Mouse (Mus musculus) intestine, embryonic 14.5 days (tissue): Measurements from ENCODE around the gene Eps8l2. TPM values are rescaled to one million over a fixed set of nuclear protein-coding genes. Genes with fewer than 3 reads are reported as not detected.
A peak's percentile ranks its signal among the peaks of the same experiment; 100 is the strongest.

Experiments used
- ATAC-seq: fragments of 200-750 bp; cut with Nextera tagmentation; replicated peaks from 2 replicates; pipeline ENCODE4 v1.8.0; 2017; ENCODE audit warnings: low read depth, moderate number of reproducible peaks, moderate TSS enrichment, moderate library complexity; ENCODE audit not compliant: low FRiP score, low TSS enrichment
- DNase-seq: peaks from one replicate; pipeline ENCODE4 v3.0.0-alpha.2; 2018; ENCODE audit warnings: low spot score
- H3K27ac ChIP-seq: fragments of 300-500 bp; sonication (generic); 2 replicates; pipeline ENCODE4 v1.5.1; 2014; ENCODE audit warnings: low read depth, mild to moderate bottlenecking, control low read depth
- H3K27me3 ChIP-seq: fragments of 300-500 bp; sonication (generic); replicated peaks from 2 replicates; pipeline ENCODE4 v1.6.1; 2014; ENCODE audit warnings: low read length, control low read depth; ENCODE audit not compliant: control insufficient read depth, insufficient read depth
- H3K36me3 ChIP-seq: fragments of 300-500 bp; sonication (generic); 2 replicates; pipeline ENCODE4 v1.6.1; 2014; ENCODE audit warnings: low read length, control low read depth; ENCODE audit not compliant: control insufficient read depth, insufficient read depth
- H3K4me1 ChIP-seq: fragments of 300-500 bp; sonication (generic); replicated peaks from 2 replicates; pipeline ENCODE4 v1.6.1; 2014; ENCODE audit warnings: low read length, control low read depth, mixed read lengths; ENCODE audit not compliant: control insufficient read depth, insufficient read depth
- H3K4me2 ChIP-seq: fragments of 300-500 bp; sonication (generic); 2 replicates; pipeline ENCODE4 v1.6.1; 2014; ENCODE audit warnings: low read length
- H3K4me3 ChIP-seq: fragments of 300-500 bp; sonication (generic); 2 replicates; pipeline ENCODE4 v1.5.1; 2014; ENCODE audit warnings: low read depth, low read length, control low read depth, mixed read lengths
- H3K9ac ChIP-seq: fragments of 300-500 bp; sonication (generic); 2 replicates; pipeline ENCODE4 v1.6.1; 2014; ENCODE audit warnings: mild to moderate bottlenecking, low read length
- H3K9me3 ChIP-seq: fragments of 300-500 bp; sonication (generic); 2 replicates; pipeline ENCODE4 v1.6.1; 2016; ENCODE audit warnings: low read length, control low read depth; ENCODE audit not compliant: control insufficient read depth
- WGBS: fragments of 180-500 bp; shearing (Covaris S2); extraction: QIAGEN DNeasy Blood & Tissue Kit; methylation state at CpG from one replicate; pipeline ENCODE4 v1.1.7; 2014; 5-methylcytosine and 5-hydroxymethylcytosine counted together
- polyA plus RNA-seq: library from polyadenylated mRNA; unstranded; fragments of >200 nt; fragmentation: Nextera tagmentation; extraction: Ambion mirVana; gene quantifications from 2 replicates; pipeline ENCODE4 v1.2.1, GENCODE M21; 2014

Eps8l2 gene
- polyA plus RNA-seq, 1 experiment from 2014 or later: 61.2 TPM

- Histone ChIP-seq H3K27ac (no peak overlapping the region), H3K4me1 (no peaks in the 10 kb centered on the region; the same call in 1 of the 2 replicates), H3K9ac (no peak overlapping the region), H3K4me2 (peak overlapping the region; percentile 43; the same call in 1 of the 2 replicates), H3K4me3 (no peak overlapping the region), H3K27me3 (no peaks in the 10 kb centered on the region), H3K9me3 (no peaks in the 10 kb centered on the region), H3K36me3 (peaks cover 20% of the 10 kb centered on the region)
- 57% methylated on average over 3 of the region's 3 CpGs for WGBS
- DNase-seq: no peak
- no peak for ATAC-seq
Observed at GRCm38 (mm10) chr7:141337716-141338416, 814 bp upstream of the Eps8l2 start.

- no peak for DNase-seq
Observed at GRCm38 (mm10) chr7:141339215-141339920, 688 bp downstream of the Eps8l2 start.

GRCm38 (mm10) chr7:141340023-141340422 lies 1.3 kb downstream of the Eps8l2 start:
- Histone ChIP-seq H3K9me3 (no peaks in the 10 kb centered on the region), H3K27ac (peak overlapping the region; percentile 44; the same call in 1 of the 2 replicates), H3K27me3 (no peaks in the 10 kb centered on the region), H3K36me3 (0 out of 2 replicates have a peak, but pooled peaks cover under 1% of the 10 kb centered on the region), H3K4me1 (no peaks in the 10 kb centered on the region; the same call in none of the 2 replicates), H3K9ac (peak overlapping the region; percentile 1; the same call in 1 of the 2 replicates), H3K4me3 (no peak overlapping the region; the same call in 1 of the 2 replicates), H3K4me2 (peak overlapping the region; percentile 43)
- 74% methylated on average over 7 of the region's 7 CpGs for WGBS
- ATAC-seq (no peak; the same call in 1 of the 2 replicates), DNase-seq (no peak)

More at GRCm38 (mm10) chr7:141339215-141339920, 688 bp downstream of the Eps8l2 start:
- Histone ChIP-seq H3K9ac (peak overlapping the region; percentile 33), H3K27ac (peak overlapping the region; percentile 44), H3K9me3 (no peaks in the 10 kb centered on the region), H3K4me2 (peak overlapping the region; percentile 43), H3K27me3 (no peaks in the 10 kb centered on the region), H3K36me3 (peaks cover 7% of the 10 kb centered on the region; the same call in 1 of the 2 replicates), H3K4me1 (no peaks in the 10 kb centered on the region; the same call in none of the 2 replicates), H3K4me3 (peak overlapping the region; percentile 30)
- WGBS: 34% methylated on average over 20 of the region's 20 CpGs
- ATAC-seq: 0 out of 2 replicates have a peak, but pooled peaks have one; percentile 4

DNA sequence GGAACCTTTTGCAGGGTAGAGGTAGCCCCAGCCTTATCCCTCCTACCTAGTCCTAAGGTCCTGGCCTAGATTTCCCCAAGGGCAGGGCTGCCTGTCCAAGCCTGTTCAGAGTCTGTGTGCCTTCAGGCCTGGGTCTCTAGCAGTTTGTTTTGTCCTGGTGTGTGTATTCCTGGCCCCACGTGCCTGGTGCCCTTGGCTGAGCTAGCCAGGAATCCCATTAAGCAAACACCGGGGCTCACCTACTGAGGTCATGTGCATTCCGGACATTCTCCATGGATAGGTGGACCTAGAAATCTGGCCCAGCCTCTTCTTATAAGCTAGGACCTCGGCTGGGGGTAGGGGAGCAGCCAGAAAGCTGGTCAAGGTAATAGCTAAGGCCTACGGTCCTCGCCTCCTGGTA lies 1.8 kb downstream of the Eps8l2 start:
- DNase-seq (no peak), ATAC-seq (no peak)
- H3K27me3 ChIP-seq: no peaks in the 10 kb centered on the region
- H3K36me3 ChIP-seq: no peaks in the 10 kb centered on the region
- no peak overlapping the region for H3K9ac ChIP-seq
- peak overlapping the region; percentile 44 for H3K27ac ChIP-seq
- no peaks in the 10 kb centered on the region for H3K9me3 ChIP-seq
- no peaks in the 10 kb centered on the region; the same call in none of the 2 replicates for H3K4me1 ChIP-seq
- 61% methylated on average over 6 of the region's 6 CpGs for WGBS
- H3K4me2 ChIP-seq: peak overlapping the region; percentile 43
- H3K4me3 ChIP-seq: no peak overlapping the region

DNA sequence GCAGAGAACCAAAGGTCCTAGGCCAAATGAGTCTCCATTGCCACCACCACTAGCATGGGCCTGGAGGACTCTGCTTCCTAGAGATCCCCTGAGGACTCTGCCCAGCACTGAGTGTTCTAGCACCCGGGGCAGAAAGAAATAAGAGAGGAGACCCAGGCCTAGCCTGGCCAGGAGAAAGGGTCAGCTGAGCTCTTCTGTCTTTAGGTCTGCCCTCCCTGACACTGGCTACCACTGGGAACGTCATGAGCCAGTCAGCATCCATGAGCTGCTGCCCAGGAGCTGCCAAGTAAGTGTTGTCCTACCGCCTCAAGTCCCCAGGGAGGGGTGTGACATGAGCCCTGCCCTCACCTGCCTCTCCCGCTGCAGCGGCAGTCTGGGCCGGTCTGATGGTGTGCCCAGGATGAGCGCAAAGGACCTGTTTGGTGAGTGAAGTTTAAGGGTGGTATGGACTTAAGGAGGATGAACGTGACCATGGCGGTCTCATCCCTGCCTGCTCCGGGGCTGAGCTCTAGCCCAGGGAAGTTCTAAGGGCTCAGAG lies 3.1 kb downstream of the Eps8l2 start:
- 82% methylated on average over 10 of the region's 10 CpGs for WGBS
- Histone ChIP-seq H3K27me3 (no peaks in the 10 kb centered on the region), H3K4me2 (no peak overlapping the region), H3K4me1 (no peaks in the 10 kb centered on the region; the same call in none of the 2 replicates), H3K27ac (no peak overlapping the region), H3K36me3 (no peaks in the 10 kb centered on the region), H3K9me3 (no peaks in the 10 kb centered on the region), H3K4me3 (no peak overlapping the region), H3K9ac (no peak overlapping the region)
- DNase-seq (no peak), ATAC-seq (no peak)

GRCm38 (mm10) chr7:141343230-141343629 lies 4.5 kb downstream of the Eps8l2 start:
- Histone ChIP-seq H3K36me3 (no peaks in the 10 kb centered on the region), H3K27me3 (no peaks in the 10 kb centered on the region), H3K9me3 (no peaks in the 10 kb centered on the region), H3K4me1 (no peaks in the 10 kb centered on the region; the same call in none of the 2 replicates), H3K27ac (no peak overlapping the region), H3K9ac (no peak overlapping the region), H3K4me3 (no peak overlapping the region), H3K4me2 (no peak overlapping the region)
- 73% methylated on average over 2 of the region's 2 CpGs for WGBS
- ATAC-seq (no peak), DNase-seq (no peak)

DNA sequence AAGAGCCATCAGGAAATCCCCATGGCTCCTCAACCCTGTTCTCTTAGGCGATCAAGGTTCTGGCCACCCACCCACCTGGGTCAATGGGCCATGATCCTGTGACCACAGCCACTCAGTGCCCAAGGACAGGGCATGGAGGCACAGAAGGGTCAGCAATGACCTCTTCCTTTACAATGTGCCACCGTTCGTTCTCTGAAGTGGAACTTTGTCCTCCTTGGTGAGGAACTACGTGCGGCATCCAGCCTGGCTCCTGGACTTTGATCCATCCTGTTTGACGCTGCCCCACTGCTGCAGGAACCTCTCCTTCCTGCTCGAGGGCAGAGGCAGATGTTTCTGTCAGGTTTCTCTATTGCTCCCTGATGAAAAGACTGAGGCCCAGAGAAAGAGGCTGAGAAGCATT lies 5.0 kb downstream of the Eps8l2 start:
- H3K27me3 ChIP-seq: no peaks in the 10 kb centered on the region
- no peak for DNase-seq
- no peak overlapping the region for H3K4me3 ChIP-seq
- WGBS: 58% methylated on average over 7 of the region's 7 CpGs
- no peaks in the 10 kb centered on the region for H3K9me3 ChIP-seq
- no peaks in the 10 kb centered on the region; the same call in none of the 2 replicates for H3K4me1 ChIP-seq
- H3K4me2 ChIP-seq: no peak overlapping the region
- H3K36me3 ChIP-seq: no peaks in the 10 kb centered on the region
- no peak overlapping the region for H3K27ac ChIP-seq
- no peak overlapping the region for H3K9ac ChIP-seq
- ATAC-seq: no peak

DNA sequence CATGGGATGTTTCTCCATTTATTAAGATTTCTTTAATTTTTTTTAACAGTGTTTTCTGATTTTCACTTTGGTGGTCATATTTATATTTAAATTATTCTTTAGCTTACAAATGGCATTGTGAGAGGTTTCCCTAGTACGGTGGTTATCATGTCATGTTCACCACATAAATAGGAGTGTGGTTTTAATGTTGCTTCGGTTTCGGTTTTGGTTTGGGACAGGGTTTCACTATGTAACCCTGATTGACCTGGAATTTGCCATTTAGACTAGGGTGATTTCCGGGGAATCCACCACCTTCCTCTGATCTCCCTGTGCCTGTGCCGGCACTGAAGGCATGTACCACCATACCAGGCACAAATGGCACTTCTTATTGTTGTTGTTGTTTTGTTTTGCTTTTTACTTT lies 6.1 kb downstream of the Eps8l2 start:
- H3K4me2 ChIP-seq: no peak overlapping the region
- no peaks in the 10 kb centered on the region for H3K27me3 ChIP-seq
- H3K4me3 ChIP-seq: no peak overlapping the region
- H3K4me1 ChIP-seq: no peaks in the 10 kb centered on the region; the same call in 1 of the 2 replicates
- DNase-seq (no peak), ATAC-seq (no peak)
- 91% methylated on average over 5 of the region's 5 CpGs for WGBS
- H3K27ac ChIP-seq: no peak overlapping the region
- H3K9me3 ChIP-seq: no peaks in the 10 kb centered on the region
- H3K36me3 ChIP-seq: no peaks in the 10 kb centered on the region
- H3K9ac ChIP-seq: no peak overlapping the region
